Mouse (Mus musculus) erythroblast, embryonic 14.5 days (primary cell): ENCODE data around the gene Mbnl2. TPM values are rescaled to one million over a fixed set of nuclear protein-coding genes. Genes with fewer than 3 reads are reported as not detected.

Source experiments
- H3K27me3 ChIP-seq: 2 replicates; pipeline ENCODE4 v1.6.1; 2012; ENCODE audit warnings: inconsistent platforms; ENCODE audit not compliant: control insufficient read depth
- H3K36me3 ChIP-seq: 2 replicates; pipeline ENCODE4 v1.6.1; 2012; ENCODE audit warnings: mild to moderate bottlenecking, inconsistent platforms; ENCODE audit not compliant: control insufficient read depth
- H3K4me1 ChIP-seq: 2 replicates; pipeline ENCODE4 v1.6.1; 2012; ENCODE audit warnings: inconsistent platforms; ENCODE audit not compliant: control insufficient read depth
- H3K4me3 ChIP-seq: replicated peaks from 2 replicates; pipeline ENCODE3; 2012; ENCODE audit warnings: moderate library complexity, mild to moderate bottlenecking, inconsistent platforms
- H3K9me3 ChIP-seq: 2 replicates; pipeline ENCODE4 v1.6.1; 2012; ENCODE audit warnings: low read length, inconsistent platforms, mixed read lengths; ENCODE audit not compliant: control insufficient read depth
- GATA1 ChIP-seq: IDR thresholded peaks from 2 replicates; pipeline ENCODE4 v1.6.1; 2012; ENCODE audit warnings: low read length, inconsistent platforms, mixed read lengths
- TAL1 ChIP-seq: IDR thresholded peaks from 3 replicates; pipeline ENCODE4 v1.6.1; 2012; ENCODE audit warnings: low read length, inconsistent platforms, mixed read lengths
- polyA plus RNA-seq: library from polyadenylated mRNA; stranded (reverse); fragments of >175 nt; gene quantifications from 2 replicates; pipeline ENCODE4 v1.2.3, GENCODE M21; 2012

Mbnl2 gene
- polyA plus RNA-seq, 1 experiment = 0.18 TPM

DNA sequence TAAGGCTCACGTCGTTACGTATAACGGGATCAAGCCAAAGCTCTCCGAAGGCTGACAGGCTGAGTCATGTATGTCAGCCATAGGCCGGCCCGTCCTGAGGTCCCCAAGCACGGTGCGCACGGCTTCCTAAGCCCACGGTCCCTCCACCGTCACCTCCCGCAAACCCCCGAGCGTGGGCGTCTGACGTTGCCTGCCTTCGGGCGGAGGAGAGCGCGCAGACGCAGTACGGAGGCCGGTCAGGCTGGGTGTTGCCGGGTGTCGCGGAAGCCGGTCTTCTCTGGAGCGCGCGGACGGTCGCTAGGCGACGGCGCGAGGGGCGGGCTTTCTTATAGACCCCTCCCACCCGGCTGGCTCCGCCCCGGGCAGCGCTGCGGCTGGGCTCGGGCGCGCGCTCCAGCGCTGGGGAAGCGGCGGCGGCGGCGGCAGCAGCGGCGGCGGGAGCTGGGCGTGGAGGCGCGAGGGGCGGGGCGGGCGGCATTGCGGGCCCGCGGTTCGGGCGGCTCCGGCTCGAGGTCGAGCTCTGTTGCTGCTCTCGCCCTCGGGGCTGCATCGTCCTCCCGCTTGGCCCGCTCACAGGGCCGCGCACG lies 202.6 kb downstream of the Mbnl2 start, which contains the start of gene Rap2a:
Rap2a (plus strand) TSS at position 463 of the 587 bp plus-strand sequence.
- Histone ChIP-seq H3K9me3 (peaks cover 3% of the 10 kb centered on the region; the same call in 1 of the 2 replicates), H3K27me3 (peaks cover 27% of the 10 kb centered on the region), H3K36me3 (no peaks in the 10 kb centered on the region), H3K4me1 (peaks cover 26% of the 10 kb centered on the region), H3K4me3 (peak within 1 kb of the TSS; percentile 84)
- TF ChIP-seq GATA1 = no peak
- TF ChIP-seq TAL1 = no peak

GRCm38 (mm10) chr14:120478641-120479341 lies 203.3 kb downstream of the Mbnl2 start:
- H3K4me1 ChIP-seq = peaks cover 26% of the 10 kb centered on the region
- peaks cover 27% of the 10 kb centered on the region for H3K27me3 ChIP-seq
- TF ChIP-seq TAL1 = no peak
- no peak for TF ChIP-seq GATA1
- peaks cover 3% of the 10 kb centered on the region; the same call in 1 of the 2 replicates for H3K9me3 ChIP-seq
- peak overlapping the region; percentile 84 for H3K4me3 ChIP-seq
- no peaks in the 10 kb centered on the region for H3K36me3 ChIP-seq

DNA sequence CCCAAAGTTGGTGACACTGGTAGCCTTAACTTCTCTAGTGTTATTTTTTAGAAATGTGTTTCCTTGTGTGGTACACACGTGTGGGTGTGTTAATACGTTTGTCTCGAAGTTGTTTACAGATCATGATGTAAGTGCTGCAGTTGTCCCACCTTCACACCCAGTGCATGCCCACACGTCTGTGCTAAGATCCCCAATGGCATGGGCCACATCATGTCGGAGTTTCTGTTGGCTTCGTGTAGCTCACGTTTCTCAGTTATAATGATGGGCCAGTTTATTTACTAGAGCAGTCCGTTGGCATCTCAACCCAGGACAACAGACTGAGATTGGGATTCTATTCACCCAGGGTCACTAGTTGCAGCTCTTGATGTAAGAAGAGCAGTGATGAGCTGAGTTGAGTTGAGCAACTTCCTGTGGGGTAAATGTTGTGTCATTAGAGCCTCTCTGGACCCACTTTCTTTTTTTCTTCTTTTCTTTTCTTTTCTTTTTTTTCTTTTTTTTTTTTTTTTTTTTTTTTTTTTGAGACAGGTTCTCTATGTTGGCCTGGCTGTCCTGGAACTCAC lies 205.0 kb downstream of the Mbnl2 start:
- TF ChIP-seq TAL1 (no peak), GATA1 (no peak)
- H3K27me3 ChIP-seq = peaks cover 27% of the 10 kb centered on the region
- peaks cover 26% of the 10 kb centered on the region for H3K4me1 ChIP-seq
- H3K9me3 ChIP-seq = peaks cover 3% of the 10 kb centered on the region; the same call in 1 of the 2 replicates
- no peak overlapping the region for H3K4me3 ChIP-seq
- no peaks in the 10 kb centered on the region for H3K36me3 ChIP-seq

GRCm38 (mm10) chr14:120480927-120481326 lies 205.5 kb downstream of the Mbnl2 start:
- Histone ChIP-seq H3K4me1 (peaks cover 26% of the 10 kb centered on the region), H3K27me3 (peaks cover 27% of the 10 kb centered on the region), H3K4me3 (no peak overlapping the region), H3K9me3 (peaks cover 3% of the 10 kb centered on the region; the same call in 1 of the 2 replicates), H3K36me3 (no peaks in the 10 kb centered on the region)
- no peak for TF ChIP-seq TAL1
- TF ChIP-seq GATA1 = no peak

Other genes with a start within 250 kb of the Mbnl2 start
- gene Oxgr1, start 233.2 kb upstream of the Mbnl2 start, polyA plus RNA-seq = 0.04 TPM in 1 of 2 replicates, not detected in the other
- 0.02 and 0.05 TPM in 2 replicates for gene Rap2a, start 202.8 kb downstream of the Mbnl2 start, polyA plus RNA-seq